Mouse (Mus musculus) frontal cortex, postnatal 36 days (tissue): ENCODE measurements at regions not wholly inside any gene's neighbourhood (a gene's known extent, or its start where the extent isn't known, plus 50 kb on each side); places are given as distances from the start of the nearest gene placed in this dataset.

Experiments
- DNase-seq, 2 experiments: peaks; one replicate each; pipeline ENCODE4 v3.0.0; 2022; ENCODE audit warnings: low spot score in 2 of 2

GRCm38 (mm10) chr13:68372631-68373030 is 209.3 kb downstream of the Mtrr start:
- DNase-seq: peak; percentile 6 to 17
